Mouse (Mus musculus) cerebellum, adult 9-11 months (tissue): ENCODE results near the gene Gm20532.
"Not testable (repeated sequence)": the region's sequence is repeated elsewhere in the genome, so short reads cannot be mapped to it uniquely, and the experiment has no call there.

Source experiments
- DNase-seq: peaks from one replicate; pipeline ENCODE4 v3.0.0; 2022

The Gm20532 gene

GRCm38 (mm10) chr2:26661768-26662508 lies 75.5 kb downstream of the Gm20532 start:
- DNase-seq: no peak

- DNase-seq: no peak
These were observed 76.1 kb downstream of the Gm20532 start for GRCm38 (mm10) chr2:26662509-26662882.

GRCm38 (mm10) chr2:26663112-26663511 lies 76.7 kb downstream of the Gm20532 start:
- no peak for DNase-seq

GRCm38 (mm10) chr2:26663551-26663950 lies 77.1 kb downstream of the Gm20532 start:
- DNase-seq: not testable (repeated sequence)

GRCm38 (mm10) chr2:26668746-26669145 lies 82.3 kb downstream of the Gm20532 start:
- DNase-seq: no peak

GRCm38 (mm10) chr2:26671182-26671581 lies 84.7 kb downstream of the Gm20532 start, which contains the start of gene Lcn4:
TSS of gene Lcn4 (minus strand) at chr2:26671282.
- no peak for DNase-seq
